Mouse (Mus musculus): ENCODE results near the gene Mepe.

Mepe gene

DNA sequence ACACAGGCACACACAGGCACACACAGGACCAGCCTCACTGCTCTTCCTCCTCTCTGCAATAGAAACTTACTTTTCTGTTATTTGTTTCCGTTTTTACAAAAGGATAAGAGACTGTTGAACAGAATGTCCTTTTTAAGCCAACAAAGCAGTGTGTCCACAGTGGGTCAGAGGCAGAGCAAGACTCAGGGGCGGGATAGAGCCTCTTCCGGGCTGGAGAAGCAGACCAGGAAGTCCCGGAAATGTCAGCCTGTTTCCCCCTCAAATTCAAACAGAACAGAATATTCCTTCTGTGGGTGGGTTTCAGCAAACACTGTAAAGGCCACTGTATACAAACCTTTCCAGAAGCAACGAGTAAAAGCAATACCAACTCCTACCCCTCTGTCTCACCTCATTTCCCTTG lies 26.7 kb downstream of the Mepe start:
- no peak for DNase-seq (ENCODE audit: low spot score)

DNA sequence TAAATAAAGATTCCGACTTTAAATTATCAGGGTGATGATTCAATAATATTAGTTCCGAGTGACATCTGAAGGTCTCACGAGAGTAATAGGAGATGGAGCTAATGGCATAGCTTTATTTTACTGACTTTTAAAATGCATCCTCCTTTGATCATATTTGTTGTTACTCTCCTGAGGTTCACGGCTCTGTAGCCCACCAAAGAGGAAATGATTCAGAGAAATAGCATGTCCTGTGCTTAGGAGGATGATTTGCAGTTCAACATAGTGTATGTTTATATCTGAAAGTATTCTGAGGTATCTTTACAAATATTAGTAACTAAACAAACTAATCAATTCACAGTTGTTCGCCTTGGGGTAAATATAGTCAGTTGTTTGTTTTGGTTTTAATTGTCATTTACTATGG lies 32.4 kb downstream of the Mepe start:
- no peak for DNase-seq (ENCODE audit: low spot score)

DNA sequence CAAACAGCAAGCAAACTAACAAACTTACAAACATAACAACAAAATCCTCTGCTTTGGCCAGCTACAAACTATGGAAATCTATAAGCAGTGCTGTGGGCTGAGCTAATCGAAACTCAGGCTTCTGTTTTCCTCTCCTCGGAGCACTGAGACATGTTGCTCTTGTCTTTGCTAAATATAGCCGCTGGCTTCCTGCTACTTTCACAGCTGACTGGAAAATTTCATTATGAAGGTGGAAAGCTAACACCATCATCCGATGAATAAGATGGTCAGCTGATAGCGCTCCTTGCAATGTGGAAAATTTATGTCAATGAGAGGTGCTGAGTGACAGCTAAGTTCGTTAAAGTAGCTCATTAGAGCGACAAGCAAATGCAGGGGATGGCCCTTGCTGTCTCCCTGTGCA lies 33.5 kb downstream of the Mepe start:
- no peak for DNase-seq (ENCODE audit: low spot score)

DNA sequence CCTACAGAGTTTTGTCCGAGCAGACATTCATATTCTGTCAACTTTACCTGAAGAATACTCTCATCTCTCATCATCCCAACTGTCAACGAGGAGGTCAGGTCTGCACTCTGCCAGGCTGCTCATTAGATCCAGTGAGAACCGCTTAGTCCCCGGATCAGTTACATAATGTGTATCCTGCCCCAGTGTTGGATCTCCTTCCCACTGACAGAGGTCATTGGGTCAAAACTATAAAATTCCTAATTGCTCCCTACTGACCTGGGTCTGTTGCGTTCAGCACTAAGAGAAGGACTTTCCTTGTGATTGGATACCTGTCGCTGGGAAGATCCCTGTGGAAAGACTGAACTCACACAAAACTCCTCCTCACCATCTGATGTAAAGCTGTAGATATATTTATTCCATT lies 34.1 kb downstream of the Mepe start:
- peak; percentile 12 for DNase-seq (ENCODE audit: low spot score)

DNA sequence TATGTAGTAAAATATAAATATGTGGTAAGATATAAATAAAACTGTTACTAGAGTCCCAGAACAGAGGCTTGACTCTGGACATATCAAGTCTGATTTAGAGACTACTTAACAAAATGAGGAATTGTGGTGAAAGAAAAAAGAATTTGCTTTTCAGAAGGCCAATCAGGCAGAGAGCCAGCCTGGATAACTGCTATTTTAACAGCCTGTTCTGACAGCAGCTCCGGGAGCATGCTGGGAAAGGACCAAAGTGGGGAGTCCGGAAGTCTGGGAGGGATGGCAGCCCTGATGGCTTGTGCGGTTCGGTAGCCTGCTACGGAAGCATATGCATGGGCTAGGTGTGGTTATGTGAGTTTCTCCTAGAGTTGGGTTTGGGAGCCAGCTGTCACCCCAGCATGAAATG lies 45.5 kb downstream of the Mepe start:
- no peak for DNase-seq (ENCODE audit: low spot score)

GRCm38 (mm10) chr5:104371284-104371683 lies 46.2 kb downstream of the Mepe start:
- no peak for DNase-seq (ENCODE audit: low spot score)

DNA sequence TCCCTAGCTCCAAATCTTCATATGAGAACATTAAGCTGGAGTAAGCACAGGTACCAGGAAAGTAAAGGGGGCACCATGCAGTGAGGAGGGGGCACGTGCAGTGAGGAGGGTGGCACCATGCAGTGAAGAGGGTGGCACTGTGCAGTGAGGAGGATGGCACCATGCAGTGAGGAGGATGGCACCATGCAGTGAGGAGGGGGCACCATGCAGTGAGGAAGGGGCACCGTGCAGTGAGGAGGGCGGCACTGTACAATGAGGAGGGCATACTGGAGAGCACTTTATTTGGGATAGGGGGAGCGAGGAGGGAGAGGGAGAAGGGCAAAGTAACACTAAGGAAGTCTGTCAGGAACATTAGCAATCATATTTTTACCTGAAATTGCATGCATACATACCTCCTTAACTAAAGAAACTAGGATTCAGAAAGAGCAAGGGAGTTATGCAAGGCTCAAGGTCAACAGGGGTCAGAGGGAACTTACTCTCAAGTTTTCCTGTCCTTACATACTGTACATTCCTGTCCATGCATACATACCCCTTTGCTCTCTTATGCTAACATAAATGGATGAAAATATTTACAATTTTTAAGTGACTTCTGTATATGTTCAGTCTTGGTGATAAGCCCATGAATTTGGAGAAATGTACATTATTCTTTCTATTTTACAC lies 48.6 kb downstream of the Mepe start:
- DNase-seq (ENCODE audit: low spot score): no peak

- DNase-seq (ENCODE audit: low spot score): no peak
Observed at GRCm38 (mm10) chr5:104374308-104374660, 49.2 kb downstream of the Mepe start.

- no peak for DNase-seq (ENCODE audit: low spot score)
Observed at GRCm38 (mm10) chr5:104375132-104375531, 50.0 kb downstream of the Mepe start.

DNA sequence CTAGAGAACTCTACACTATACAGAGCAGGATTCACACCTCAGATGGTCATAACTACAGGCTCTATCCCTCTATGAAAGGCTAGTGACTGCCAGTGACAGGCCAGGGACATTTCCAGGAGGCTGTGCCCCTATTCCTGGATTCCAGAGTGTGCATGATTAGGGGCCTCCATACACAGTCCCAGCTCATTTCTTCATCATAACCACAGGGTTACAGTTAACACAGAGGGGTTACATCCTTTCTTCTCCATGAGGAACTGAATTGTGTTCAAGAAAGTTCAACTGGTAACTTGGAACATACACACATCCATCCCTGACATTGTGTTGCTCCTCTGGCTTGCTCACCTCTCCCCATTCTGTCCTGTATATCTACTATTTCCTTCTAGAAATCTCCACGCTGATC lies 51.8 kb downstream of the Mepe start:
- no peak for DNase-seq (ENCODE audit: low spot score)

DNA sequence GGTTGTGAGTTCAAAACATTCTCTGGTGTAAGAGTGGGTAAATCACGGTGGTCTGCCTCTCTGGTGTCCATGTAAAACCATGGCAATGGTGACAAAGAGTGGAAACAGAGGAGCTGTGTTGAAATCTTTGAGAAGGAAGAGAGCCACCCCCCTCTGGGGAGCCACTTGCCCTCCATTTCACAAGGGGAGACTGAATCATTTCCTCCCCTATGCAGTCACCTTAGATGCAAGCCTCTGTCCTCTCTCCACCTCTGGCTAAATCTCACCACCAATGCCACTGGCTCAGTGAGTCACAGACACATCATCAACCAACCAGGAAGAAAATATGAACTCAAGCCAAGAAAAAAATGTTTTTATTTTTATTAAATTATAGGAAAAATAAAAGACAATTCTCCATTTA lies 55.4 kb downstream of the Mepe start:
- DNase-seq (ENCODE audit: low spot score): no peak

DNA sequence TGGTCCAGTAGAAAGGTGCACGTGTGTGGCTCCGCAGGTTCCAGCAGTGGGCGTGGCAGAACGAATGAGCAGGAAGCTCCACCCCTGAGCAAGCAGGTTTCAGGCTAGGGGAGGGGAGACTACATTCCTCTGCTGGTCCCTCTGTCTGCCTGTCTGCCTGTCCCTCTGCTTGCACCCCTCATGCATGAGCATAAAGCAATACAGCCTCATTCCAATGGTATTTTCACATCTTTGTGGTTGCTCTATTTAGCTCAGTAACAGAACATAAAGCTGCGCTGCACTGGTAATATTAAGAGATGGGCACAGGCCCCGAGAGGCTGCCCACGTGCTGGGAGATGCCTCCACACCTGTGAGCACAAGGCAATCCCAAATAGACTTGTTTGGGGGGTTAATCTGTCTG lies 56.5 kb downstream of the Mepe start:
- DNase-seq (ENCODE audit: low spot score): no peak

DNA sequence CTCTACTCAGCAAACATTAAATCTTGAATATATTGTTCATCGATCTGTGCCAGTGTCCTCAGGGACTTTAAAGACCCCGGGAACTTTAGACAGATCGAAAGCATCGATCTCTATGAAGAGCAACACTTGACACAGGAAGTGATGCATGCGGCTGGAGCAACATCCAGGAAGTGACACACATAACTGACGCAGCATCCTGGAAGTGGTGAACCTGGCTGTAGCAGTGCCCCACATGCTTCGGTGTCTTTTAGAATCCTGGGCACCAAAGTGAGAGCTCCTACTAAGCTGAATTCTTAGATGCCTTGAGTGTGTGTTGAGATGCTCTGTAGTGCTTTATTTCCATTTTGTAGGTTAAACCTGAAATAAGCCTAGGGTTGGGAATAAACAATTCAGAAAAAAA lies 59.4 kb downstream of the Mepe start:
- no peak for DNase-seq (ENCODE audit: low spot score)

DNA sequence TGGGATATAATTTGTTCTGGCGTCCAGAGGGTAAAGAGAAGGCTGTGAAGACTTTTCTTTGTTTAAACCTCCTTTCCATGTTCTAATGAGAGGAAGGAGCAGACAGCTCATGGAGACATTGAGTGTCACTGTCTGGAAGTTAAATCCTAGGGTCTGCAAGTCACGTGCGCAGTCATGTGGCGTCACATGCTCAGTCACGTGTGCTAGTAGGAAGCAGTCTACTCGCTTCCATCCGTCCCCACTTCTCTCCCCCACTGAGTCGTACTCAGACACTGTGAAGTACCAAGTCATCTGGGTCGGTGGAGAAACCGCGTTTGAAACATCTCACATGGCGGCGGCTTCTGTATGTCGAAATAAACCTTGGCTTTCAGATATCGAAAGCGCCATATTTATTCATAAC lies 60.4 kb downstream of the Mepe start:
- no peak for DNase-seq (ENCODE audit: low spot score)

- no peak for DNase-seq (ENCODE audit: low spot score)
Observed at GRCm38 (mm10) chr5:104386908-104387307, 61.8 kb downstream of the Mepe start.

Data from yolk sac, embryonic 10.5 days (tissue).